Mouse (Mus musculus) adrenal gland, postnatal 36 days (tissue): ENCODE measurements at regions not wholly inside any gene's neighbourhood (a gene's known extent, or its start where the extent isn't known, plus 50 kb on each side); places are given as distances from the start of the nearest gene placed in this dataset.
A peak's percentile ranks its signal among the peaks of the same experiment; 100 is the strongest.
"Not testable (repeated sequence)": the region's sequence is repeated elsewhere in the genome, so short reads cannot be mapped to it uniquely, and the experiment has no call there.

Source experiments
- DNase-seq, 2 experiments: peaks; one replicate each; pipeline ENCODE4 v3.0.0; 2021; ENCODE audit warnings: mixed read lengths in 1 of 2

DNA sequence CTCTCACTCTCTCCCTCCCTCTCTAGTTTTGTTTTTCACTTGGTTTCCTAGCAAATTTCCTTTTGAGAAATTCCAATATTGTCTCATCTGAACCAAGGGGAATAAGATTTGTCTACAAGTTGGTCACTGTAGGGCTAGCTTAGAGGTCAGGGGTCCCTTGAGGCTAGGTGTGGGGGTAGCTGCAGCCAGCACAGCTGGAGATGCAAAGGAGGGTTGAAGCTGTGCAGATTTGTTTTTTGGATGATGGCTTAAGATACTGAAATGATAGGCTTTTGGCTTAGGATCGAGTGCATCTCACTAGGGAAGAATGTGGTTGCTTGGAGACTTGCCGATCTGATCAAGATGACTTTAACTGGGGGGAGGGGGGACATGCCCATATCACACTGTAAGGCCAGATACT, 88.3 kb upstream of the Tmem28 start:
- no peak for DNase-seq

GRCm38 (mm10) chrX:99725101-99725500, 95.7 kb upstream of the Tmem28 start:
- DNase-seq = peak; percentile 2 to 10

DNA sequence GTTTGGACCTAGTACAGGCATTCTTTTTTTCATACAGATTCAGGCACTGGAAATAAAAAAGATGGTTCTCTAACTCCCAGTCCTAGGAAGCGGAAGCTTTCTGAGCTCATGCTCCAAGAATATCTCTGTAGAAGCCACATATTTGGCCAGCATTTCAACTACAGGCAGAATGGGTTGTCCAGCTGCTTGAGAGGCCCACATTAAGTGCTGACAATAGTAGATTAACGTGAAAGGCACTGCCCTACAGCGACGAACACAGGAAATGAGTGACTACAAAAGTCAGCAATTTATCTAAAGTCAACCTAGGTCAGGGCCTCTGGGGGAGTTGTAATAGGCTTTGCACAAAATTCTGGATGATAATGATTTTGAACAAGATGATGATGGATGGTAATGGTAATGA, 125.5 kb upstream of the Tmem28 start:
- no peak for DNase-seq

GRCm38 (mm10) chrX:99690971-99691370, 129.8 kb upstream of the Tmem28 start:
- no peak for DNase-seq

DNA sequence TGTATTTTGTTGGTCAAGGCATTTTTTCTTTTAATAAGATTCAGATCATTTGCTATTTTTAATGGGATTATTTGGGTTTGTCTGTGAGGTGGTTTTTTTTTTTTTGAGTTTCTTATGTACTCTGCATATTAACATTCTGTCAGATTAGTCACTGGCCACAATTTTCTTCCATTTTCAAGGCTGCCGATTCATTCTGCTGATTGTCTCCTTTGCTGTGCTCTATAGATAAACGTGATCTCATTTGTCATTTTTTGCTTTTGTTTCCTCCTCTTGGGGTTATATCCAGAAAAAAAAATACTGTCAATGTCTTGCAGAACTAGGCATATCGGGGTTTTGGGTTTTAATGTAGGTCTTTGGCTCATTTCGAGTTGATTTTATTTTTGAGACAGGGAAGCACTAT, 131.1 kb upstream of the Tmem28 start:
- no peak for DNase-seq

DNA sequence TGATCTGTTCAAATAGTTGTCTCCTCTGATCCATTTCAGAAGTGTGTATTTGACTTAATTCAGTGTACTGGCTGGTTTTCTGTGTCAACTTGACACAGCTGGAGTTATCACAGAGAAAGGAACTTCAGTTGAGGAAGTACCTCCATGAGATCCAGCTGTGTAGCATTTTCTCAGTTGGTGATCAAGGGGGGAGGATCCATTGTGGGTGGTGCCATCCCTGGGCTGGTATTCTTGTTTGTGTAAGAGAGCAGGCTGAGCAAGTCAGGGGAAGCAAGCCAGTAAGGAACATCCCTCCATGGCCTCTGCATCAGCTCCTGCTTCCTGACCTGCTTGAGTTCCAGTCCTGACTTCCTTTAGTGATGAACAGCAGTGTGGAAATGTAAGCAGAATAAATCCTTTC, 138.3 kb upstream of the Tmem28 start:
- not testable (repeated sequence) for DNase-seq

DNA sequence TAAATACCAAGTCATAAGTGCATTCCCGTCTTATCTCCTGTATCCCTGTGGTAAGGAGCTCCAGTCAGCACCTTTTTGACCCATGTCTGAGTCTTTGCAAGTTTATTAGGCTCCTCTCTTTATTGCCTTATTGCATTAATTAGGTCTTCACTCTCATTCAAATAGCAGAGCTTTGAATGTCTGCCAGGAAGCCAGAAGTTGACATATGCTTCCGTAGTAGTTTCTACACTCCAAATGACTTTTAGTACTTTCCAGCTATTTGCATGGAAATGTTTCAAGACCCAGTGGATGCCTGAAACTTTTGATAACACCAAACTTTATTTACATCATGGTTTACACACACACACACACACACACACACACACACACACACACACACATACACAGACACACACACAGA, 153.2 kb upstream of the Tmem28 start:
- no peak for DNase-seq

- DNase-seq = no peak
Observed at GRCm38 (mm10) chrX:99662566-99662965, 158.3 kb upstream of the Tmem28 start.

DNA sequence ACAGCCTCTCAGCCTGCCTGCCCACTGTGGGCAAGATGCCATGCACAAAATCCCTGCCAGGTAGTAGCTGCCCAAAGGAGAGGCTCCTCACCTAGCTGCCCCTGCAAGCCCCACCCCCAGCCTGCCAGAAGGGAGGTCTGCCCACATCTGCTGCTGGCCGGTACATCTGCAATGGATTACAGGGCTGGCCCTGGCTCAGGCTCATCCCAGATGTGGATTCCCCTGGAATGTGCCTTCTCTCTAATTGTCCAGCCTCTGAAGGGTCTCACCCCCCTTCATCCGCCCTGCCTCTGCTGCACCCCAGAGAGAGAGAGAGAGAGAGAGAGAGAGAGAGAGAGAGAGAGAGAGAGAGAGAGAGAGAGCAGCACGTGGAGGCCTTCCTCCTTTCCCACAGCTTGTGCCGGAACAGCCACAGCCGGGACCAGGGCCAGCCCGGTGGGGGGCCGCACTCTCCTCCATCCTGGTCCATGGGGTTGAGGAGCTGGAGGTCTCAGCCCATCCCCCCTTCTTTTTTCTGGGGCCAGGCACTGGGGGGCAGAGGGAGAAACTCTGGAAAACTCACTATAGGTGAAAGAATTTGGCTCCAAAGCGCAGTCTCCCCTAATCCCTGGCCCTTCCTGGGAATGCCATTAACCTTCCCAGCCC, 161.2 kb upstream of the Tmem28 start:
- DNase-seq = no peak

DNA sequence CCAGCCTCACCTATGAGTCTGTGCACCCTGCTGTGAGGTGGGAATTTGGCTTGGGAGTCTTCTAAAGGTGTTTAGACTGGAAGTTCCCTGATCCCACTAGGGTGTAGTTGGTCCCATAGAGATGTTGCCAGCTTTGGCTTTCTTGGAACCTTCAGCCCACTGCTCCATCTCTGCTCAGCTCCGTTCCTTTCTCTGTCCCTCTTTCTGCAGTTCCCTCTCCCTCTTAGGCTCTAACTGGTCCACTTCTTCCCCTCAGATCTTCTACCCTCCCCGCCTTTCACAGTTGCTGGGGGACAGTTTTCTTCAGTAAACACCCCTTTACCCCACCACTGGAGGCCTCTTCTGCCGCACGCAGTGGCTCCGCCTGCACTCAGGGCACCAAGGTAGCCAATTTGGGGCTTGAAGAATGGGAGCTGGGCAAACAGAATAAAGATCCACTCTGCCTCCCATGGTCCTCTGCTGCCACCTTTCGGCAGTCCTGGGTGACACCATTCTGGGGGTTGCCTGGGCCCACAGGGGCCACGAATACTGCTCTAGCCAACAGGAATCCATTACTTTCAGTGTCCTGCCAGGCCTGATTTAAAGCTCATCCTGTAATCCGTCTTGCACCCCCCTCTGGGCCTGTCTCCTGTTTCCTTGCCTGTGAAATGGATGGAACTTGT, 162.9 kb upstream of the Tmem28 start:
- peak; percentile 69 to 78 for DNase-seq

- DNase-seq = no peak
Observed at GRCm38 (mm10) chrX:99656988-99657387, 163.8 kb upstream of the Tmem28 start.

GRCm38 (mm10) chrX:99632211-99632775, 161.2 kb upstream of the Pja1 start:
- peak; percentile 22 to 23 for DNase-seq

DNA sequence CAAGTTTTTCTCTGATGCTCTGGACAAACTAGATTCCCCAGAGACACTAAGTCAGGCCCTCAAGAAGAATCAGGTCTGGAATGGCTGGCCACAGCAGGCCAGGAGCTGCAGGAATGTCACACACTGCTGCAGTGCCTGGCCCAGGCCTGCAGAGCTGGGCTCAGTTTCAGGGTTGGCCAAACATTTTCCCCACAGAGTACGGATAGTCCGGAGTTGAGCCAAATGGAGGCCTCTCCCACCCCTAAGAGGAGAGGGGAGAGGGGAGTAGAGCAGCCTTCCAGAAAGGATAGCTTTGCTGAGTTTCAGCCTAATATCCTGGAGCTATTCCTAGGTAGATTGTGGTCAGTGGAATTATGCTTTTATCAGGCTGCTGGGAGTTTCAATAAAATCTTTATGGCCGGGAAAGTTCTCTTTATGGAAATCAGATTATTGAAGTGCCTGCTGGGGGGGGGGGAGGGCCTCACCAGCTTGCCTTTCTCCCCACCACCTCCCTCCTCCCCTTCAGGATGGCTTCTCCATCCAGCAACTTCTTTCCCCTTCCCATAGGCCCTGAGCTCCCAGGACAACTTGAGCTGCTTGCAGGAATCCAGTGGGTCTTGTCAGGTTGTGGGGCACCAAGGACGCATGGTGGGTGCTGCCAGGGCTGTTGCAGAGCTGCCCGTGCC, 153.6 kb upstream of the Pja1 start:
- DNase-seq = no peak

GRCm38 (mm10) chrX:99612130-99612759, 141.2 kb upstream of the Pja1 start:
- peak in 1 of 2 experiments; percentile 23 for DNase-seq

DNA sequence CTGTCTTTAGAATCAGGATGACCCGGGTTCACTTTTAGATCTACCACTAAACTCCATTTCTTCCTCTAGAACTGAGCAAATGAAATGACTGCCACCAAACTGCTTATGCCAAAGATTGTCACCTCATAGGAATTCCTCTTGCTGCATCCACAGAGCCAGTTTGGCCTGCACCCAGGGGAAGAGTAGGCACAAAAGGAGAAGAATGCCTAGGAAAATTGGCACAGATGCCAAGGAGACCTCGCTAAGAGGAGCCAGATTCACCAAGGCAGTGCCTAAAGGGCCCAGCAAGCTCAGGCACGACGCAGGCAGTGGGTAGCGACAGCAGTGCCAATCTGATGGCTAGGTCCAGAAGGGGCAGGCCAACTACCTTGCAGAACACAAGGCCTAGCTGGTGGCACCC, 139.0 kb upstream of the Pja1 start:
- DNase-seq = no peak

DNA sequence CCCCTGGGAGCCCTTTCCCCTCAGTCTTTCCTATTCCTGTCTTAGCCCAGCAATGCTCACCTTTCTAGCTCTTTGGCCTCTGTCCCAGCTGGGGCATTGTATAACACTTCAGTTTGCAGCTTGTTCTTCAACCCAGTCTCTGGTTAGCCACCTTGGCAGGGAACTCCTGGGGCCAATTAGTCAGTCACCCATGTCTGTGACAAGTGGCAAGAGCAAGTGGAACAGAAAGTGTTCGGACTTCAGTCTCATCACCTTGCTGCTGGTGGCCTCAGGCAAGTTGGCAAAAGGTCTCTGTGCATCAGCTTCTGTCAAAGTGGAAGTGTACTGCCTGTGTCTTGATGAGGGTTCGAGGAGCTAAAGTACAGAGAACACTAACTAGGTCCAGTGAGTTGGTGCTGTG, 138.5 kb upstream of the Pja1 start:
- no peak for DNase-seq

GRCm38 (mm10) chrX:99608284-99608692, 137.2 kb upstream of the Pja1 start:
- no peak for DNase-seq

DNA sequence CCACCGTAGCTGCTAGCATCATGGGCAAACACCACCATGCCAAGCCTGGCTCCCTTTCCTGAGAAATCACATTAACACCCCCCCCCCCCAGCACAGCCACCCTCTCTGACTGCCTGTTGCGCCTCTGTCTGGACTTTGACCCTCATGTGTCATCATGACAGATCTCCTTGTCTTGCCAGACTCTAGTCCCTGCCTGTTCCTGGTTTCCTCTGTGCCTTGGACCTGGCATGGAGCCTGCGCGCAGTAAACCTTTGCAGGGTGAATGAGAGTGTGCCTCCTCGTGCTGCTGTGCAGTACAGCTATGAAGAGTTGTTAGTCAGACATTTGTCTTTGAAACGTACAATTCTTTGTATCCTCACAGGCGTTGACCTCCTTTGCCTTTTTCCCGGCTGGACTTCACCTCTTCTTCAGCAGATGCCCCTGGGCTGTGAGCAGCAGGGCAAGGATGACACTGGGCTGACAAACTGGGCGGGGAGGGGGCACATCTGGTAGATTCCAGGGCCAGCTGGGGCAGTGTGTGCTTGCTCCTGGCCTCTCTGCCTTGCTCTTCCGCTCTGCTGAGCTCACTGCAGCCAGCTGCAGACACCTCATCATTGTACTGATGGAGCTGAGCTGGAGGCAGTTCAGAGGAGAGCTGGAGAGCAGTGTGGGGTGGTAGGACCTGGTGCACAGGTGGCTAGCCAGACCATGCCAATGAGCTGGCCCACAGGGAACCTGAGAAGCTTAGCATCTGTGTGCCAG, 134.2 kb upstream of the Pja1 start:
- peak; percentile 38 to 56 for DNase-seq

DNA sequence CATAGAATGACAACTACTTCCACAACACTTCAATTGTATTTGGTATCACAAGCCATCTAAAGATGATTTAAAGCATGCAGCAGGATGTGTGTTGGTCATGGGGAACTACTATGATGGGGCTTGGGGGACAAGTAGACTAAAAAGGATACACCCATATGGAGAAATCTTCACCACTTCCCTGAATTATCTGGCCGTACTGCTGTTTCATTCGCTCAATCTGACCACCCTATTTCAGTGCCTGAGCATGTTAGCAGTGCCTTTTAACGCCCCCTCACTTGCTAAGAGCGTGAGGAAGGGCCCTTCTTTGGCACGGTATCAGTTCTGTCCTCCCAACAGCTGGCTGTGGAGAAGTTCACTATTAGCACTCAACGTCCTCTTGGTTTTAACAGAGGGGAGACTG, 132.6 kb upstream of the Pja1 start:
- DNase-seq = no peak

- no peak for DNase-seq
Observed at GRCm38 (mm10) chrX:99602268-99602885, 131.3 kb upstream of the Pja1 start.

- DNase-seq = no peak
Observed at GRCm38 (mm10) chrX:99595493-99595892, 124.4 kb upstream of the Pja1 start.
